Mouse (Mus musculus): ENCODE data around the gene Map2k4.

DNA sequence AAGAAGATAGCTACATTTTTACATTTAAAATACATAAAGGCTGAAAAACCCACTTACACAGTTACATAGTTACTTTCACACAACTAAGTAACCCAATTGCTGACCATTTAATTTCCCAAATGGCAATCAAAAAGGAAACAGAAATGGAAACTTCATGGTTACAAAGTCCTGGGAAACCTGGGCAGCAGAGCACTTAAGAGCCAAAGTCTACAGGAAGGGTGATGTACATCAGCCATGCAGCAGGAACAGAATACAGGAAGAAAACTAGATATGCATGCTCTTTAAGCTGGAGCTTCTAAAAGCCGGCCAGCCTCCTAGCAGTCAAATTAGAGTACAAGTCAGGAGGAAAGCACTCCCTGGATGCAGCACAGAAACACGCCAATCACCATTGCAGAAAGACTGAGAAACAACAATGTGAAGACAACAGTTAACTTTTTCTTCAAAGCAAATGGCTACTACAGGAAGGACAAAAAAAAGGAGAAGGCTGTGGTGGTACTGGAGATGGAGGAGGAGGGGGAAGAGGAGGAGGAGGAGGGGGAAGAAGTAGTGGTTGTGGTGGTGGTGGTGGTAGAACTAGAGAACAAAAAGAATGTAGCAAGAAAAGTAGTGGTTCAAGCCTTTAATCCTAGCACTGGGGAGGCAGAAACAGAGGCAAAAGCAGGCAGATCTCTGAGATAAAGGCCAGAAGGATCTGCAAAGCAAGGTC lies 11.0 kb downstream of the Map2k4 start:
- TF ChIP-seq CTCF (IDR thresholded peaks at IDR 0.05; ENCODE audit: extremely low read depth, insufficient read depth, insufficient read length, insufficient replicate concordance) = no peak
- TF ChIP-seq POLR2A (IDR thresholded peaks at IDR 0.05; ENCODE audit: low read depth, low read length) = no peak

Measured in spleen, adult 2 months (tissue).